ENCODE assay signal across 21 mouse cellular contexts in genomic region chr17:65574850-65575249, GRCm38 (mm10). TPM values are rescaled to one million over a fixed set of nuclear protein-coding genes. Genes with fewer than 3 reads are reported as not detected.
DNase-seq lines count a peak whose midpoint lies in the region; ATAC-seq and TF ChIP-seq lines count a peak whose summit lies in the region.
"Had no signal": no experiment of that assay in that cellular context is flagged by ENCODE, and none has a peak within 500 bp of the region (broad histone marks: within the 10 kb centered on the region; RNA-seq: fewer than 3 reads in every experiment).

No protein-coding gene starts in this region.

- H3K4me2 ChIP-seq in midbrain, embryonic 13.5 days (replicated peaks), result no peak overlapping the region
- no peak overlapping the region for H3K4me2 ChIP-seq in midbrain, embryonic 16.5 days (ENCODE audit: low read length)
- H3K4me2 ChIP-seq: stomach, embryonic 15.5 days had no signal

- no peaks in the 10 kb centered on the region for H3K27me3 ChIP-seq in heart, adult 2 months (ENCODE audit: control insufficient read depth, insufficient read depth, low read length)
- H3K27me3 ChIP-seq in midbrain, embryonic 13.5 days, result no peaks in the 10 kb centered on the region
- no peaks in the 10 kb centered on the region for H3K27me3 ChIP-seq in midbrain, embryonic 16.5 days (ENCODE audit: control insufficient read depth, insufficient read depth, low read depth, low read length)
- H3K27me3 ChIP-seq: stomach, embryonic 15.5 days had no signal

- TF ChIP-seq POLR2A in heart, adult 2 months (IDR thresholded peaks at IDR 0.05; ENCODE audit: insufficient read depth, low read depth, low read length), result no peak
- no peak for TF ChIP-seq POLR2A in lung, adult 2 months (IDR thresholded peaks at IDR 0.05; ENCODE audit: borderline replicate concordance, extremely low read depth, low read depth, low read length)

- 74% methylated on average over 8 of the region's 8 CpGs for WGBS in heart, adult 2 months
- 88% methylated on average over 8 of the region's 8 CpGs for WGBS in midbrain, embryonic 13.5 days
- WGBS in midbrain, embryonic 16.5 days, result 87% methylated on average over 8 of the region's 8 CpGs
- 73% methylated on average over 8 of the region's 8 CpGs for WGBS in lung, adult 2 months

- H3K9me3 ChIP-seq in midbrain, embryonic 13.5 days, result no peaks in the 10 kb centered on the region
- H3K9me3 ChIP-seq in midbrain, embryonic 16.5 days (replicated peaks; ENCODE audit: control insufficient read depth, low read length, poor library complexity, severe bottlenecking), result no peaks in the 10 kb centered on the region
- H3K9me3 ChIP-seq: embryonic facial prominence, embryonic 10.5 days; stomach, embryonic 15.5 days had no signal

- H3K9ac ChIP-seq in heart, adult 2 months (ENCODE audit: low read depth, low read length), result no peak overlapping the region
- no peak overlapping the region for H3K9ac ChIP-seq in midbrain, embryonic 13.5 days (replicated peaks)
- H3K9ac ChIP-seq in midbrain, embryonic 16.5 days (ENCODE audit: low read depth, low read length), result no peak overlapping the region
- H3K9ac ChIP-seq: stomach, embryonic 15.5 days had no signal

- H3K36me3 ChIP-seq in heart, adult 2 months (ENCODE audit: control insufficient read depth, insufficient read depth, low read length), result no peaks in the 10 kb centered on the region
- H3K36me3 ChIP-seq in midbrain, embryonic 13.5 days, result peaks cover 11% of the 10 kb centered on the region
- H3K36me3 ChIP-seq in midbrain, embryonic 16.5 days (ENCODE audit: control insufficient read depth, insufficient read depth, low read length), result no peaks in the 10 kb centered on the region

- H3K4me3 ChIP-seq in heart, adult 2 months, result no peak overlapping the region
- no peak overlapping the region for H3K4me3 ChIP-seq in midbrain, embryonic 13.5 days (replicated peaks)
- H3K4me3 ChIP-seq in midbrain, embryonic 16.5 days (ENCODE audit: low read depth, low read length), result no peak overlapping the region
- no peak overlapping the region for H3K4me3 ChIP-seq in lung, adult 2 months (replicated peaks; ENCODE audit: extremely low read depth, low read depth, low read length)
- H3K4me3 ChIP-seq: embryonic facial prominence, embryonic 10.5 days; stomach, embryonic 15.5 days had no signal

- H3K4me1 ChIP-seq in heart, adult 2 months (ENCODE audit: control insufficient read depth, insufficient read depth, low read length), result peaks cover 6% of the 10 kb centered on the region
- no peaks in the 10 kb centered on the region for H3K4me1 ChIP-seq in midbrain, embryonic 13.5 days (replicated peaks)
- no peaks in the 10 kb centered on the region for H3K4me1 ChIP-seq in midbrain, embryonic 16.5 days (ENCODE audit: control insufficient read depth, insufficient read depth, low read length)
- no peaks in the 10 kb centered on the region; the same call in 1 of the 2 replicates for H3K4me1 ChIP-seq in lung, adult 2 months (ENCODE audit: control insufficient read depth, insufficient read depth, low read length)
- H3K4me1 ChIP-seq: embryonic facial prominence, embryonic 10.5 days; stomach, embryonic 15.5 days had no signal

- TF ChIP-seq EP300 in heart, adult 2 months (IDR thresholded peaks at IDR 0.05; ENCODE audit: insufficient read depth, low read depth, low read length), result no peak

- no peak overlapping the region for H3K27ac ChIP-seq in heart, adult 2 months
- no peak overlapping the region for H3K27ac ChIP-seq in midbrain, embryonic 13.5 days
- no peak overlapping the region for H3K27ac ChIP-seq in midbrain, embryonic 16.5 days (ENCODE audit: low read length)
- H3K27ac ChIP-seq: embryonic facial prominence, embryonic 10.5 days; stomach, embryonic 15.5 days had no signal

- ATAC-seq in midbrain, embryonic 13.5 days, result peak; percentile 43; the same call in 1 of the 2 replicates
- no peak for ATAC-seq in midbrain, embryonic 16.5 days
- peak; percentile 58 for ATAC-seq in common myeloid progenitor, adult 5-6 weeks (replicated peaks; ENCODE audit: low read depth, poor library complexity, severe bottlenecking)
- ATAC-seq in megakaryocyte-erythroid progenitor cell, adult 5-6 weeks (replicated peaks; ENCODE audit: low FRiP score, low TSS enrichment, poor library complexity, severe bottlenecking), result peak; percentile 32; the same call in 1 of the 2 replicates

- H3K79me2 ChIP-seq in heart, adult 2 months (replicated peaks; ENCODE audit: control insufficient read depth, insufficient read depth, low read length), result no peaks in the 10 kb centered on the region

- intact Hi-C loops in heart, adult 2 months (cut with DNase I), result no loop called here

- TF ChIP-seq CTCF in heart, adult 2 months (IDR thresholded peaks at IDR 0.05), result no peak
- TF ChIP-seq CTCF in lung, adult 2 months (IDR thresholded peaks at IDR 0.05; ENCODE audit: insufficient read depth, low read length), result no peak

- peak; percentile 54 for DNase-seq in heart, adult 11 months
- no peak for DNase-seq in heart, adult 2 months
- no peak for DNase-seq in right cerebral cortex, adult 18-20 months
- no peak for DNase-seq in lung, adult 2 months
- DNase-seq: adrenal gland, adult 2 months; cerebellum, adult 2 months; cerebellum, postnatal 36 days; gastrocnemius, postnatal 10 days; kidney, adult 2 months; kidney, postnatal 25 days; liver; right cerebral cortex, postnatal 25 days had no signal

RNA-seq across cellular contexts. Expression of gene Tmem232, which starts 34.3 kb away (rescaled TPM):
- not detected for total RNA-seq in heart, adult 2 months (2021)
- polyA plus RNA-seq in heart, adult 2 months (2012; rRNA removed), result 0.14 and 0.23 TPM in 2 replicates
- polyA plus RNA-seq in midbrain, embryonic 13.5 days (2015; fragmentation: Nextera tagmentation; extraction: Ambion mirVana), result 0.09 and 0.28 TPM in 2 replicates
- polyA plus RNA-seq in midbrain, embryonic 16.5 days (2015; fragmentation: Nextera tagmentation; extraction: Ambion mirVana), result 0.46 and 0.92 TPM in 2 replicates
- not detected in 2 replicates for total RNA-seq in common myeloid progenitor, adult 5-6 weeks (2017)
- total RNA-seq in megakaryocyte-erythroid progenitor cell, adult 5-6 weeks (2014; fragmentation: Nextera tagmentation), result not detected in 2 replicates
- total RNA-seq in megakaryocyte-erythroid progenitor cell, adult 5-6 weeks (2017), result not detected in 2 replicates
- polyA plus RNA-seq in lung, adult 2 months (2012; rRNA removed), result 0.65 and 1.6 TPM in 2 replicates
- total RNA-seq: adrenal gland, adult 2 months; hematopoietic stem cell, adult 5-6 weeks; neutrophil, adult 5-6 weeks had no signal
- polyA plus RNA-seq: adrenal gland, adult 2 months; embryonic facial prominence, embryonic 10.5 days; kidney, adult 2 months; liver, embryonic 16.5 days had no signal

RNA-seq across cellular contexts. Expression of gene Vapa, which starts 38.5 kb away (rescaled TPM):
- total RNA-seq in heart, adult 2 months (2021), result 10 to 100 TPM; 86.1 to 91.4 TPM
- 14.3 and 21.0 TPM in 2 replicates for polyA plus RNA-seq in heart, adult 2 months (2012; rRNA removed)
- 244 and 247 TPM in 2 replicates for polyA plus RNA-seq in midbrain, embryonic 13.5 days (2015; fragmentation: Nextera tagmentation; extraction: Ambion mirVana)
- 275 and 287 TPM in 2 replicates for polyA plus RNA-seq in midbrain, embryonic 16.5 days (2015; fragmentation: Nextera tagmentation; extraction: Ambion mirVana)
- total RNA-seq in common myeloid progenitor, adult 5-6 weeks (2017), result 57.9 and 68.4 TPM in 2 replicates
- total RNA-seq in megakaryocyte-erythroid progenitor cell, adult 5-6 weeks (2014; fragmentation: Nextera tagmentation), result 93.1 and 132 TPM in 2 replicates
- 94.5 and 99.9 TPM in 2 replicates for total RNA-seq in megakaryocyte-erythroid progenitor cell, adult 5-6 weeks (2017)
- 40.3 and 68.3 TPM in 2 replicates for polyA plus RNA-seq in lung, adult 2 months (2012; rRNA removed)
